Mouse (Mus musculus) embryonic facial prominence, embryonic 10.5 days (tissue): ENCODE measurements around the gene Grn. TPM values are rescaled to one million over a fixed set of nuclear protein-coding genes. Genes with fewer than 3 reads are reported as not detected.

Source experiments
- DNase-seq: peaks from one replicate; pipeline ENCODE4 v3.0.0-alpha.2; 2017; ENCODE audit warnings: low spot score
- H3K27ac ChIP-seq: fragments of 300-500 bp; sonication (generic); replicated peaks from 2 replicates; pipeline ENCODE4 v1.5.1; 2016; ENCODE audit warnings: mild to moderate bottlenecking
- H3K27me3 ChIP-seq: fragments of 300-500 bp; sonication (generic); replicated peaks from 2 replicates; pipeline ENCODE4 v1.6.1; 2016; ENCODE audit warnings: low read depth, mild to moderate bottlenecking; ENCODE audit not compliant: poor library complexity, severe bottlenecking
- H3K36me3 ChIP-seq: fragments of 300-500 bp; sonication (generic); replicated peaks from 2 replicates; pipeline ENCODE4 v1.6.1; 2016; ENCODE audit warnings: mild to moderate bottlenecking, moderate library complexity
- H3K4me1 ChIP-seq: fragments of 300-500 bp; sonication (generic); 2 replicates; pipeline ENCODE4 v1.6.1; 2016
- H3K4me3 ChIP-seq: fragments of 300-500 bp; sonication (generic); 2 replicates; pipeline ENCODE4 v1.5.1; 2016; ENCODE audit warnings: mild to moderate bottlenecking, moderate library complexity
- H3K9me3 ChIP-seq: fragments of 300-500 bp; sonication (generic); 2 replicates; pipeline ENCODE4 v1.6.1; 2016; ENCODE audit warnings: mild to moderate bottlenecking
- WGBS: fragments of 180-500 bp; shearing (Covaris S2); methylation state at CpG from one replicate; pipeline ENCODE4 v1.1.7; 2016; 5-methylcytosine and 5-hydroxymethylcytosine counted together
- polyA plus RNA-seq: library from polyadenylated mRNA; unstranded; fragments of >200 nt; fragmentation: Nextera tagmentation; extraction: Ambion mirVana; gene quantifications from 2 replicates; pipeline ENCODE4 v1.2.1, GENCODE M21; 2016

Gene Grn
- polyA plus RNA-seq, 1 experiment from 2014 or later: 87.3 TPM

GRCm38 (mm10) chr11:102415034-102415802 lies 14.9 kb upstream of the Grn start:
- Histone ChIP-seq H3K27ac (no peak overlapping the region), H3K36me3 (no peaks in the 10 kb centered on the region), H3K4me3 (no peak overlapping the region), H3K9me3 (no peaks in the 10 kb centered on the region), H3K27me3 (no peaks in the 10 kb centered on the region), H3K4me1 (peaks cover 12% of the 10 kb centered on the region; the same call in 1 of the 2 replicates)
- no peak for DNase-seq
- 76% methylated on average over 10 of the region's 10 CpGs for WGBS

- WGBS: 87% methylated on average over 1 of the region's 1 CpGs
- H3K27me3 ChIP-seq: no peaks in the 10 kb centered on the region
- 0 out of 2 replicates have a peak, but pooled peaks cover 6% of the 10 kb centered on the region for H3K4me1 ChIP-seq
- no peaks in the 10 kb centered on the region for H3K9me3 ChIP-seq
- H3K36me3 ChIP-seq: no peaks in the 10 kb centered on the region
- no peak overlapping the region for H3K27ac ChIP-seq
- H3K4me3 ChIP-seq: no peak overlapping the region
- DNase-seq: no peak
Measured at GRCm38 (mm10) chr11:102417160-102417559, 13.0 kb upstream of the Grn start.

GRCm38 (mm10) chr11:102418887-102419286 lies 11.2 kb upstream of the Grn start:
- Histone ChIP-seq H3K4me3 (no peak overlapping the region), H3K9me3 (no peaks in the 10 kb centered on the region), H3K27ac (no peak overlapping the region), H3K27me3 (no peaks in the 10 kb centered on the region), H3K4me1 (0 out of 2 replicates have a peak, but pooled peaks cover 6% of the 10 kb centered on the region), H3K36me3 (no peaks in the 10 kb centered on the region)
- no peak for DNase-seq

GRCm38 (mm10) chr11:102421559-102421958 lies 8.6 kb upstream of the Grn start:
- 65% methylated on average over 8 of the region's 8 CpGs for WGBS
- H3K9me3 ChIP-seq: no peaks in the 10 kb centered on the region
- H3K4me3 ChIP-seq: no peak overlapping the region
- H3K27ac ChIP-seq: no peak overlapping the region
- no peak for DNase-seq
- H3K36me3 ChIP-seq: no peaks in the 10 kb centered on the region
- H3K4me1 ChIP-seq: no peaks in the 10 kb centered on the region
- H3K27me3 ChIP-seq: no peaks in the 10 kb centered on the region

GRCm38 (mm10) chr11:102424666-102425065 lies 5.4 kb upstream of the Grn start:
- H3K27ac ChIP-seq: no peak overlapping the region
- WGBS: 79% methylated on average over 6 of the region's 6 CpGs
- peaks cover 7% of the 10 kb centered on the region for H3K4me1 ChIP-seq
- H3K4me3 ChIP-seq: no peak overlapping the region
- H3K9me3 ChIP-seq: no peaks in the 10 kb centered on the region
- DNase-seq: no peak
- no peaks in the 10 kb centered on the region for H3K36me3 ChIP-seq
- no peaks in the 10 kb centered on the region; the same call in 1 of the 2 replicates for H3K27me3 ChIP-seq

GRCm38 (mm10) chr11:102425555-102426316 lies 4.4 kb upstream of the Grn start:
- Histone ChIP-seq H3K4me1 (peaks cover 16% of the 10 kb centered on the region), H3K27me3 (no peaks in the 10 kb centered on the region; the same call in 1 of the 2 replicates), H3K4me3 (no peak overlapping the region), H3K27ac (no peak overlapping the region), H3K9me3 (no peaks in the 10 kb centered on the region), H3K36me3 (no peaks in the 10 kb centered on the region)
- WGBS: 87% methylated on average over 8 of the region's 8 CpGs
- no peak for DNase-seq

GRCm38 (mm10) chr11:102428981-102429540 lies 1.1 kb upstream of the Grn start:
- Histone ChIP-seq H3K27ac (0 out of 2 replicates have a peak overlapping the region, but pooled peaks have one; percentile 84), H3K4me3 (peak overlapping the region; percentile 70), H3K36me3 (peaks cover 12% of the 10 kb centered on the region; the same call in 1 of the 2 replicates), H3K9me3 (no peaks in the 10 kb centered on the region), H3K4me1 (peaks cover 38% of the 10 kb centered on the region), H3K27me3 (no peaks in the 10 kb centered on the region; the same call in 1 of the 2 replicates)
- no peak for DNase-seq
- 74% methylated on average over 8 of the region's 8 CpGs for WGBS

GRCm38 (mm10) chr11:102429551-102429950 lies 564 bp upstream of the Grn start:
- DNase-seq: no peak
- WGBS: 50% methylated on average over 3 of the region's 3 CpGs
- no peaks in the 10 kb centered on the region; the same call in 1 of the 2 replicates for H3K27me3 ChIP-seq
- H3K9me3 ChIP-seq: no peaks in the 10 kb centered on the region
- H3K4me3 ChIP-seq: peak overlapping the region; percentile 70
- peaks cover 42% of the 10 kb centered on the region for H3K4me1 ChIP-seq
- H3K27ac ChIP-seq: peak overlapping the region; percentile 84
- H3K36me3 ChIP-seq: peaks cover 14% of the 10 kb centered on the region

GRCm38 (mm10) chr11:102431018-102431645 lies 1.0 kb downstream of the Grn start:
- H3K27ac ChIP-seq: peak overlapping the region; percentile 84
- H3K4me1 ChIP-seq: peaks cover 42% of the 10 kb centered on the region
- H3K27me3 ChIP-seq: no peaks in the 10 kb centered on the region; the same call in none of the 2 replicates
- H3K36me3 ChIP-seq: peaks cover 30% of the 10 kb centered on the region
- peak; percentile 85 for DNase-seq
- no peaks in the 10 kb centered on the region for H3K9me3 ChIP-seq
- 0% methylated on average over 7 of the region's 7 CpGs for whole genome bisulfite sequencing
- peak overlapping the region; percentile 70 for H3K4me3 ChIP-seq

GRCm38 (mm10) chr11:102431728-102432114 lies 1.6 kb downstream of the Grn start:
- no peak overlapping the region for H3K27ac ChIP-seq
- H3K4me1 ChIP-seq: peaks cover 42% of the 10 kb centered on the region
- 80% methylated on average over 3 of the region's 3 CpGs for WGBS
- 0 out of 2 replicates have a peak overlapping the region, but pooled peaks have one; percentile 30 for H3K4me3 ChIP-seq
- H3K27me3 ChIP-seq: no peaks in the 10 kb centered on the region; the same call in none of the 2 replicates
- no peak for DNase-seq
- H3K36me3 ChIP-seq: peaks cover 35% of the 10 kb centered on the region
- no peaks in the 10 kb centered on the region for H3K9me3 ChIP-seq

- WGBS: 67% methylated on average over 16 of the region's 16 CpGs
- H3K36me3 ChIP-seq: peaks cover 41% of the 10 kb centered on the region
- peak overlapping the region; percentile 30 for H3K4me3 ChIP-seq
- H3K4me1 ChIP-seq: peaks cover 47% of the 10 kb centered on the region
- no peak overlapping the region for H3K27ac ChIP-seq
- DNase-seq: no peak
- H3K9me3 ChIP-seq: no peaks in the 10 kb centered on the region
- H3K27me3 ChIP-seq: no peaks in the 10 kb centered on the region; the same call in none of the 2 replicates
Measured at GRCm38 (mm10) chr11:102432115-102432843, 2.2 kb downstream of the Grn start.
